Mouse (Mus musculus) lung, adult 2 months (tissue): ENCODE results near the gene Sirpb1a. TPM values are rescaled to one million over a fixed set of nuclear protein-coding genes. Genes with fewer than 3 reads are reported as not detected.

Experiments
- DNase-seq: peaks from one replicate; pipeline ENCODE4 v3.0.0; 2022
- H3K4me1 ChIP-seq: fragments of 200-500 bp; 2 replicates; pipeline ENCODE4 v1.6.1; 2011; ENCODE audit warnings: low read length; ENCODE audit not compliant: control insufficient read depth, insufficient read depth
- H3K4me3 ChIP-seq: fragments of 200-500 bp; replicated peaks from 2 replicates; pipeline ENCODE3; 2011; ENCODE audit warnings: low read depth, mild to moderate bottlenecking, control low read depth, low read length; ENCODE audit errors: extremely low read depth
- CTCF ChIP-seq: fragments of 200-500 bp; IDR thresholded peaks from 2 replicates; pipeline ENCODE4 v1.5.1; 2011; ENCODE audit warnings: mild to moderate bottlenecking, low read length, control low read depth; ENCODE audit not compliant: insufficient read depth
- POLR2A ChIP-seq: fragments of 200-500 bp; IDR thresholded peaks from 2 replicates; pipeline ENCODE4 v1.6.1; 2011; ENCODE audit warnings: low read depth, mild to moderate bottlenecking, control low read depth, low read length, borderline replicate concordance; ENCODE audit errors: extremely low read depth
- WGBS: fragments of 180-500 bp; shearing (Covaris S2); methylation state at CpG from one replicate; pipeline ENCODE4 v1.1.7; 2018; 5-methylcytosine and 5-hydroxymethylcytosine counted together
- polyA plus RNA-seq: library from polyadenylated mRNA; depleted of rRNA; stranded (reverse); fragments of >200 nt; gene quantifications from 2 replicates; pipeline ENCODE4 v1.2.3, GENCODE M21; 2012; rRNA removed

Sirpb1a gene
- polyA plus RNA-seq, 1 experiment = 2.5 TPM

DNA sequence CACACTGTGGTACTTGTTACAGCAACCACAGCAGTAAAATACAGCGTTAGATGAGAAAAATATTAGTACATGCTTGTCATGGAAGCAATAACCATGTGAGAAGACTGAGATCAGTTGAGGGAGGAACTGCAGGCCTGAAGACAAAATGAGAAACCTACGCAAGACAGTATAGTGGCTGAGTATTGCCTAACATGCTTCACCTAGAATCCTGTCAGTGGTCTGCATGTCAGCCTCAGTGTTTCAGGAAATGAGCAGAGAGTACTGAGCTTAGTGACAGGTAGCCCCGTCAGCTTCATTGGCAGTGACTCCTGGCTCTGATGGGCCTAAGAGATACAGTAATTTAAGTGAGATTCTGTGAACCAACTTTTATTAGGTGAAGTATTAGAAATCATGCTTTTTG is 94.8 kb downstream of the Sirpb1a start:
- Histone ChIP-seq H3K4me3 (no peak overlapping the region), H3K4me1 (no peaks in the 10 kb centered on the region)
- TF ChIP-seq CTCF (no peak), POLR2A (no peak)
- 63% methylated on average over 3 of the region's 3 CpGs for WGBS
- DNase-seq = no peak

DNA sequence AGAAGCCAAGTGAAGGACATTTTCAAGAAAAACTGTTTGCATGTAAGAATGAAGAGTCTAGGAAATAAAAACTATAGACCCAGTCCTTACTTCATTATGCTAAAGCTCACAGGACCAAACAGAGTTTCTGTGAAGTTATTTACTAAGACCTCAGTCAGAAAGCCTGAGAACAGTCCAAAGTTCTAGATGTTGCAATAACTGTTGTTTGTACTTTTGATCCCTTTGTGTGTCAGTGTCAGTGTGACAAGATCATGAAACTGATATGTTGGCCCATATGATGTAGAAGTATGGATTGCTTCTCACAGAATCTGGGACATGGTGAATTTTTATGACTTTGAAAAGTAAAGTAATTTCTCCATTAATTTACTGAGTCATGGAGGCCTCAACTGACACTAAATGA is 96.8 kb downstream of the Sirpb1a start:
- no peak for DNase-seq
- TF ChIP-seq CTCF (no peak), POLR2A (no peak)
- H3K4me3 ChIP-seq = no peak overlapping the region
- H3K4me1 ChIP-seq = no peaks in the 10 kb centered on the region

Other genes starting within 250 kb of the Sirpb1a start
- gene Gm9733, start 94.2 kb downstream of the Sirpb1a start, polyA plus RNA-seq = 0.60 and 1.8 TPM in 2 replicates
- gene Sirpb1b, start 148.5 kb upstream of the Sirpb1a start, polyA plus RNA-seq = 1.2 and 2.1 TPM in 2 replicates